Mouse (Mus musculus) kidney, postnatal 36 days (tissue): ENCODE measurements around the gene Cyld.

Experiments
- DNase-seq, 2 experiments: peaks; one replicate each; pipeline ENCODE4 v3.0.0; 2021 to 2022; ENCODE audit warnings: mixed read lengths in 2 of 2

Cyld gene

DNA sequence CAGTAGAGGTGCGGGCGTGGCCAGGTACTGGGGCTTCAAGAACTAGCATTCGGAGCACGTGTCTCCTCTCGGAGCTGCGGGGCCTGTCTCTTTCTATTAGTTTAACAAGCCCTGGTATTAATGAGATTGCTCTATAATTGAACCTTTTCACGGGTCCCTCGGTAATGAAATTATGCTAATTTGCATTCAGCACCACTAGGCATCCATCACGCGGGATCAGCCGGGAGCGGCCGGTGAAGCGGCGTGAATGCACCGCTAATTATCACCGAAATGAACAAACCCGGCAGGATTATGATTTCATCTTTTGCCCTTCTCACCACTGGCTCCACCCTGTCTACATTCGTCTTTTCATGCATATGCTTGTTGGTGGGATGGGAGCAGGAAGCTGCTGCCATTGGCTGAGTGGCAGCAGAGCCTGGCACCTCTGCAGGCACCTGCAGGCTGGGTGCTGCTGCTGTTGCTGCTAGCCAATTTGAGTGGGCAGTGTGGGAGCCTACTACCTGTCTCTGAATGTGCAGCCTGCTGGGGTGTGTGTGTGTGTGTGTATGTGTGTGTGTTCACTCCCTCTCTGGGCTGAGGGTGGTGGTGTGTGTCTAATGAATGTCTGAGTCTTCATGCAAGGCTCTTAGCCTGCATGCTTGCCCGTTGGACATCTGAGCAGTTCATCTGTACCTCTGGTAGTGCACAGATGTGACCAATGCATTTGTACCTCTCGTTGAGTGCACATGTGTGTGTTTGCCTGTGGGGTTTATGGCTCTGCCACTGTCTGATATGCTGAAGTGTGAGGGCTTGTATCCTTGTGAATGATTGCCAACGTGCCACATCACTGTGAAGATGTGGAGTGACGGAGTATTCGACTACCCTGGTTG lies 97.2 kb downstream of the Cyld start:
- DNase-seq = no peak

DNA sequence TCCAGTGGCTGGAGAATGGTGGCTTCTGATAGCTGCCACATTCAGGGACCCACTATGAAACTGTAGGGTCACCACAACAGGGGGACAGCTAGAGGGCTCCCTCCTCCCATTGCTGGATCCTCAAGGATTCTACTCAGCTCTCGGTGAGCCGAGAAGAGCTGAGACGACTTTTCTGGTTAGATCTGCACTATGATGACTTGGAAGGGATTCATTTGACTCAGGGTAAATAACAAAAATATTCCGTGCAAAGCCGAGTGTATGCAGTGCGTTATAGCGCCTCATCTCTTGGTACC lies 97.7 kb downstream of the Cyld start:
- DNase-seq = no peak

DNA sequence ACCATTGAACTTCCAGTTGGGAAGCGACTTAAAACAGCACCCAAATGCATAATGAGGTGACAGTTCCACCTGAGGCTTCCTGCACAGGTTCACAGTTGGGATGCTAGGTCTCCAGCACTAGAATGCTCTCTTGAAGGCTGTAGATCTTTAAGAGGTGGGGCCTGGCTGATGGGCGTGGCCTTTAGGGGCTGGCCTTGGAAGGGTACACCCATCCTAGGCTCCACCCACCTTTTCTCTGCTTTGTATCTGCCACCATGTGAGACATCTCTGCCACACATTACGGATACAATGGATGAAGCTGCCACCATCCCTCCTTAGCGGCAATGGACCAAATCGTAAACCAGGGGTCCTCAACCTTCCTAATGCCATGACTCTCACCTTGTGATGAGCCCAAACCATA lies 99.1 kb downstream of the Cyld start:
- DNase-seq = no peak

DNA sequence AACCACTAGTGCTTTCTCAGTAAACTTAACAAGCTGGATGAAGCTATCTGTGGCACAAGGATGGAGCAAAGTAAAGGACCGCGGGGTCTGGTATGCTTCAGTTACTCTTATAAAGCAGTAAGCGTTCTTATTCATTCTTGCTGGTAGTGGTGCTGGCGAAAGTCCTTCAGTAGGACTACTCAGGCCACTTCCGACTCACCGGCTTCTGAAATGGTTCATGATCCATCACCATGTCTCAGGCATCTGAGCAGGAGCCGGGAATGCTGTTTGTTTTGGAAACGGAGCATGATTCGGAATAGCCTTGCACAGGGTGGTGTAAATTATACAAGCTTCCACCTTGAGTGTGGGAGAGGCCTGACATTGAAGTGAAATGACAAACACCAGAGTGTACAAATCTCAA lies 99.8 kb downstream of the Cyld start:
- no peak for DNase-seq
